Mouse (Mus musculus) liver, embryonic 14.5 days (tissue): ENCODE measurements at regions not wholly inside any gene's neighbourhood (a gene's known extent, or its start where the extent isn't known, plus 50 kb on each side); places are given as distances from the start of the nearest gene placed in this dataset.

Experiments
- ATAC-seq: fragments of 200-750 bp; cut with Nextera tagmentation; 2 replicates; pipeline ENCODE4 v1.8.0; 2017; ENCODE audit warnings: moderate number of reproducible peaks, mild to moderate bottlenecking, moderate library complexity; ENCODE audit not compliant: insufficient read depth
- DNase-seq, 3 experiments: peaks; one replicate each; pipeline ENCODE4 v3.0.0-alpha.2; 2012 to 2013; ENCODE audit warnings: low read depth in 3 of 3, low spot score in 3 of 3
- H3K27ac ChIP-seq: fragments of 300-500 bp; sonication (generic); 2 replicates; pipeline ENCODE4 v1.5.1; 2014; ENCODE audit warnings: moderate library complexity, mild to moderate bottlenecking, control low read depth, inconsistent platforms
- H3K27me3 ChIP-seq: fragments of 300-500 bp; sonication (generic); 2 replicates; pipeline ENCODE4 v1.6.1; 2014; ENCODE audit warnings: mild to moderate bottlenecking, low read length, moderate library complexity; ENCODE audit not compliant: control insufficient read depth, insufficient read depth
- H3K36me3 ChIP-seq: fragments of 300-500 bp; sonication (generic); replicated peaks from 2 replicates; pipeline ENCODE4 v1.6.1; 2014; ENCODE audit warnings: low read depth; ENCODE audit not compliant: control insufficient read depth, insufficient read depth
- H3K4me1 ChIP-seq, 2 experiments: fragments of 200-500 bp in 1 of 2; fragments of 300-500 bp in 1 of 2; sonication (generic) in 1 of 2; replicated peaks; 2 replicates each; pipeline ENCODE4 v1.6.1; 2012 to 2014; ENCODE audit warnings: antibody characterized with exemption in 1 of 2, inconsistent platforms in 1 of 2, low read length in 1 of 2; ENCODE audit not compliant: control insufficient read depth in 2 of 2, insufficient read depth in 2 of 2
- H3K4me2 ChIP-seq: fragments of 300-500 bp; sonication (generic); 2 replicates; pipeline ENCODE4 v1.6.1; 2014; ENCODE audit warnings: low read depth, mild to moderate bottlenecking, control low read depth, moderate library complexity
- H3K4me3 ChIP-seq, 2 experiments: fragments of 200-500 bp in 1 of 2; fragments of 300-500 bp in 1 of 2; sonication (generic) in 1 of 2; 2 replicates each; pipeline ENCODE4 v1.5.1; 2012 to 2014; ENCODE audit warnings: low read depth in 2 of 2, low read length in 2 of 2, mild to moderate bottlenecking in 2 of 2, control low read depth in 1 of 2, inconsistent platforms in 1 of 2, moderate library complexity in 1 of 2; ENCODE audit not compliant: insufficient read depth in 1 of 2
- H3K9ac ChIP-seq: fragments of 300-500 bp; sonication (generic); replicated peaks from 2 replicates; pipeline ENCODE4 v1.6.1; 2014; ENCODE audit warnings: mild to moderate bottlenecking, control low read depth, moderate library complexity
- H3K9me3 ChIP-seq: fragments of 300-500 bp; sonication (generic); 2 replicates; pipeline ENCODE4 v1.6.1; 2016; ENCODE audit warnings: low read length, mixed read lengths; ENCODE audit not compliant: control insufficient read depth
- CTCF ChIP-seq: IDR thresholded peaks from 2 replicates; pipeline ENCODE4 v1.5.1; 2016; ENCODE audit warnings: antibody characterized with exemption, low read depth, control low read depth
- EP300 ChIP-seq: IDR thresholded peaks from 2 replicates; pipeline ENCODE4 v1.6.1; 2016; ENCODE audit warnings: antibody characterized with exemption, low read depth
- WGBS: fragments of 180-500 bp; shearing (Covaris S2); extraction: QIAGEN DNeasy Blood & Tissue Kit; methylation state at CpG from one replicate; pipeline ENCODE4 v1.1.7; 2014; ENCODE audit not compliant: insufficient replicate concordance; 5-methylcytosine and 5-hydroxymethylcytosine counted together

DNA sequence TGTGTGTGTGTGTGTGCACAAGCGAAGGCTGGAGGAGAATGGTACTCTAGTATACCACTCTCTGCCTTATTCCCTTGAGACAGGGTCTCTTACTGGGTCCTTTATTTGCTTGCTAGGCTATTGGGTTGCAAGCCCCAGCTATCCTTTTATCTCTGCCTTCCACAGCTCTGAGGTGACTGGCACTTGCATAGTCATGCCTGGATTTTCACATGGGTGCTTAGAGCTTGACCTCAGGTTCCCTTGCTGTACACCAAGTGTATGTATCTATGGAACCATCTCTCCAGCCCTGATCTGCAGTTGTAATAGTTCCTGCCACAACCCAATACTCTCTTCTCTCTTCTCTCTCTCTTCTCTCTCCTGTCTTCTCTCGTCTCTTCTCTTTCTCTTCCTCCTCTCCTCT lies 280.1 kb downstream of the 1500009L16Rik start:
- H3K9me3 ChIP-seq, result no peaks in the 10 kb centered on the region
- no peaks in the 10 kb centered on the region for H3K27me3 ChIP-seq
- TF ChIP-seq CTCF, result no peak
- TF ChIP-seq EP300, result no peak
- H3K27ac ChIP-seq, result no peak overlapping the region
- WGBS, result 49% methylated on average over 2 of the region's 2 CpGs
- no peak overlapping the region for H3K4me2 ChIP-seq
- H3K4me1 ChIP-seq, result peaks cover 0 to 11% of the 10 kb centered on the region in 2 experiments; a peak in 2 of 4 replicates
- H3K4me3 ChIP-seq, result no peak overlapping the region
- ATAC-seq, result no peak
- H3K9ac ChIP-seq, result no peak overlapping the region
- no peaks in the 10 kb centered on the region for H3K36me3 ChIP-seq
- no peak for DNase-seq

DNA sequence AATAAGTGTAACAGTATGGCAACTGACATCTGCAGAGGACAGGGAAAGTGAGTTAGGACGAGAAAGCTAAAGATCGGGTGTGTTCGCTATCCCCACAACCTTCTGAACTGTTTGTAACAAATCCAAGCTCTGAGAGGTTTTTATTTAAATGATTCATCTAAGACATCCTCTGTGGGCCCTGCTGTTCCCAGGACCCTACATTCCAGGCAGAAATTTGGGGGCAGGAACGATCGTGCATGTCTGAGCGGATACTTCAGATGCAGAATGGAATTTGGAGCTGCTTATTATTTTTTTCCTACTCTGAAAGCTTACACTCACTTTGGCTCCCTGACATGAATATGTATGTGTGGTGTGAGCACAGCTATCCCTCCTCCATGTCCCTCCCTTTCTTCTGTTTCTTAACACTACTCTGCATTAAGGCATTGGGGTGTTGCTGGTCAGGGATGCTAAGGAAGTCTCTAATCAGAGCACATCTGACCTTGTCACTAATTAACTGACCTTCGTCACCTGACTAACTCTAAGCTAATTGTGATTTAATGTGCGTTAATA lies 281.0 kb downstream of the 1500009L16Rik start:
- no peaks in the 10 kb centered on the region for H3K9me3 ChIP-seq
- no peak overlapping the region for H3K9ac ChIP-seq
- DNase-seq (no peak), ATAC-seq (no peak)
- no peak overlapping the region for H3K4me3 ChIP-seq
- peaks cover 0 to 7% of the 10 kb centered on the region in 2 experiments; a peak in 2 of 4 replicates for H3K4me1 ChIP-seq
- no peaks in the 10 kb centered on the region for H3K27me3 ChIP-seq
- no peaks in the 10 kb centered on the region for H3K36me3 ChIP-seq
- H3K27ac ChIP-seq, result no peak overlapping the region
- 68% methylated on average over 8 of the region's 8 CpGs for WGBS
- no peak overlapping the region for H3K4me2 ChIP-seq
- no peak for TF ChIP-seq CTCF
- no peak for TF ChIP-seq EP300

DNA sequence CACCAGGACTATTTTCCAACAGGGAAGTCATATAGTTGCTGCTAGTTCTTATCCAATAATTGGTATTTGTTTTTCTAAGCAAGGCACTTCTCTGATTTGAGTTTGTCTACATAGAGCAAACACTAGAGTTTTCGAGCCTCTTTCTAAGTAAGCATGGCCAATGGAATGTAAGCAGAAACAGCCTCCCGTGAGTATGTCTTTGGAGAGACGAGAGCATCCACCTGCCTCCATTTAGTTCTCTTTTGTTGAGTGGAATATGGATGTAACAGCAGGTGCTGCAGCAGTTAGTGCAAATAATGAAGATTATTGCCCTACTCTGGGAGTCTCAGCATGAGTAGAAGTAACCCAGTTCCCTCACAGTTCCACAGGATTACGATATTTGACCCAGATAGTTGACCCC lies 286.3 kb downstream of the 1500009L16Rik start:
- ATAC-seq, result no peak
- 61% methylated on average over 4 of the region's 4 CpGs for WGBS

DNA sequence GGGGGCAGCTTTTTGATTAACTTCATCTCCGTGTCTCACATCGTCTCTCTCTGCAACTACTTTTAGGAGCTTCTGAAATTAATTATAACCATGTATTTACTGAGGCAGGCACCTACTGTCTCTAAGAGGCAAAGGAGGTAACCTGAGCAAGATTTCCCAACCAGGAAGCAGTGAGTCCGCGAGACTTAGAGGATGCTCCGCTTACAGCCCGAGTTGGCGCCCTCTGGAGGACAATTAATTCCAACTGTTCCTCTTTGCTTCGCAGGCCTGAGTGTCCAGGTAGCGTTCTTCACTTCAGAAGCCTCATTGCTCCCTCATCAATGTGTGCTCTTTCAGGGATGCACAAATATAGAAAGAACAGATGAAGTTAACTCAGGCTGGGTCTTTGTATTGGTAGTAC lies 296.7 kb downstream of the 1500009L16Rik start:
- TF ChIP-seq CTCF (peak; percentile 71), EP300 (no peak)
- H3K9me3 ChIP-seq, result no peaks in the 10 kb centered on the region
- no peak for ATAC-seq

More for the DNA sequence above, 286.3 kb downstream of the 1500009L16Rik start:
- no peak overlapping the region for H3K9ac ChIP-seq
- H3K4me1 ChIP-seq, result no peaks in the 10 kb centered on the region
- H3K27me3 ChIP-seq, result no peaks in the 10 kb centered on the region
- TF ChIP-seq CTCF, result no peak
- no peaks in the 10 kb centered on the region for H3K9me3 ChIP-seq
- no peak overlapping the region for H3K27ac ChIP-seq
- H3K4me2 ChIP-seq, result no peak overlapping the region
- no peaks in the 10 kb centered on the region for H3K36me3 ChIP-seq
- H3K4me3 ChIP-seq, result no peak overlapping the region
- no peak for DNase-seq

DNA sequence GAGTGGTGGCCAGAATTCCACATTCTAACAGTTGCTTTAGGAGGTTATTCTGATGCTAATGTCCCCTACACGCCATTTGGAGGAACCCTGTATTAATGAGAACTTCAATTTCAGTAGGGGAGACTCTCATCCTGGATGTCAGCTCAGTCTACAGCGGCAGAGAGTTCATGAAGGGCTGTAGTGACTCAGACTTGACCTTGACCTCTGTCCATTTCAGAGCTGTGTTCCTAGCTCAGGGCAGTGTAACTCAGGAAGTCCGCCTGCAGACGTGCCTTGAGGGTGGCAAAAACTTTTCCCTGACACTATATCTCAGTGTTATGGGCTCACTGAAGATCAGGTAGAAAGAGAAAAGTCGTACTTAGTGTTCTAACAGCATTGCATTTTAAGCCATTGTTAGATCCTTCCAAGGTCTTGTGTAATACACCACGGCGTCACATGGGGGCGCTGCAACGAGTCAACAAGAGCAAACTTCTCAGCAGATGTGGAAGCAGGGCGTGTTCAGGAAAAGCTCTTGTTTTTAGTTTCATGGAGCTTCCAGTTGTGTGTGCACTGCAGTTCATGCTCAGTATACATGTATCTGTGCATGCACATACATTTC lies 297.5 kb downstream of the 1500009L16Rik start:
- H3K27ac ChIP-seq, result no peak overlapping the region
- H3K27me3 ChIP-seq, result no peaks in the 10 kb centered on the region
- no peaks in the 10 kb centered on the region for H3K36me3 ChIP-seq
- TF ChIP-seq CTCF (peak; percentile 58), EP300 (no peak)
- no peaks in the 10 kb centered on the region for H3K4me1 ChIP-seq
- no peak for ATAC-seq
- H3K4me2 ChIP-seq, result no peak overlapping the region
- no peak overlapping the region for H3K4me3 ChIP-seq
- no peak for DNase-seq
- 26% methylated on average over 10 of the region's 10 CpGs for WGBS
- H3K9ac ChIP-seq, result no peak overlapping the region
- H3K9me3 ChIP-seq, result no peaks in the 10 kb centered on the region

More for the DNA sequence above, 296.7 kb downstream of the 1500009L16Rik start:
- WGBS, result 15% methylated on average over 9 of the region's 9 CpGs
- H3K4me2 ChIP-seq, result no peak overlapping the region
- H3K27me3 ChIP-seq, result no peaks in the 10 kb centered on the region
- H3K4me1 ChIP-seq, result no peaks in the 10 kb centered on the region
- H3K9ac ChIP-seq, result no peak overlapping the region
- no peak overlapping the region for H3K27ac ChIP-seq
- H3K36me3 ChIP-seq, result no peaks in the 10 kb centered on the region
- DNase-seq, result no peak
- no peak overlapping the region for H3K4me3 ChIP-seq
